Mouse (Mus musculus) testis, adult 2 months (tissue): ENCODE data around the gene Rnf20.

ENCODE experiments used
- CTCF ChIP-seq: fragments of 200-500 bp; IDR thresholded peaks from 2 replicates; pipeline ENCODE4 v1.5.1; 2012; ENCODE audit warnings: low read depth, mild to moderate bottlenecking, inconsistent platforms, low read length, moderate library complexity; ENCODE audit not compliant: control insufficient read depth, insufficient read depth, insufficient replicate concordance
- POLR2A ChIP-seq: fragments of 200-500 bp; IDR thresholded peaks from 2 replicates; pipeline ENCODE4 v1.6.1; 2012; ENCODE audit warnings: low read depth, mild to moderate bottlenecking, inconsistent platforms, low read length, moderate library complexity; ENCODE audit not compliant: control insufficient read depth

- no peak for TF ChIP-seq POLR2A
- no peak for TF ChIP-seq CTCF
These were observed 26.3 kb upstream of the Rnf20 start for GRCm38 (mm10) chr4:49605459-49605858.
